Mouse (Mus musculus): Measurements from ENCODE around the gene Galnt10.

The Galnt10 gene

GRCm38 (mm10) chr11:57660156-57660555 lies 14.9 kb downstream of the Galnt10 start:
- no peak for DNase-seq

- peak in 1 of 2 experiments; percentile 56 for DNase-seq
Measured at GRCm38 (mm10) chr11:57660814-57661213, 15.6 kb downstream of the Galnt10 start.

- DNase-seq, result peak in 1 of 2 experiments; percentile 21
Measured at GRCm38 (mm10) chr11:57661492-57662229, 16.4 kb downstream of the Galnt10 start.

- no peak for DNase-seq
Measured at GRCm38 (mm10) chr11:57662231-57662630, 17.0 kb downstream of the Galnt10 start.

- DNase-seq, result no peak
Measured at GRCm38 (mm10) chr11:57663271-57663670, 18.0 kb downstream of the Galnt10 start.

GRCm38 (mm10) chr11:57664741-57665140 lies 19.5 kb downstream of the Galnt10 start:
- DNase-seq, result no peak

- no peak for DNase-seq
Measured at GRCm38 (mm10) chr11:57668271-57668670, 23.0 kb downstream of the Galnt10 start.

GRCm38 (mm10) chr11:57669522-57669921 lies 24.3 kb downstream of the Galnt10 start:
- DNase-seq, result no peak

- no peak for DNase-seq
Measured at GRCm38 (mm10) chr11:57671120-57671697, 26.0 kb downstream of the Galnt10 start.

GRCm38 (mm10) chr11:57671797-57672196 lies 26.6 kb downstream of the Galnt10 start:
- peak; percentile 47 to 58 for DNase-seq

GRCm38 (mm10) chr11:57672995-57673394 lies 27.8 kb downstream of the Galnt10 start:
- DNase-seq, result no peak

- peak; percentile 32 to 62 for DNase-seq
Measured at GRCm38 (mm10) chr11:57673977-57674687, 28.9 kb downstream of the Galnt10 start.

- no peak for DNase-seq
Measured at GRCm38 (mm10) chr11:57677261-57677660, 32.0 kb downstream of the Galnt10 start.

- no peak for DNase-seq
Measured at GRCm38 (mm10) chr11:57682589-57682988, 37.3 kb downstream of the Galnt10 start.

- no peak for DNase-seq
Measured at GRCm38 (mm10) chr11:57683125-57683524, 37.9 kb downstream of the Galnt10 start.

- DNase-seq, result no peak
Measured at GRCm38 (mm10) chr11:57683931-57684330, 38.7 kb downstream of the Galnt10 start.

GRCm38 (mm10) chr11:57684891-57685290 lies 39.6 kb downstream of the Galnt10 start:
- no peak for DNase-seq

GRCm38 (mm10) chr11:57685689-57686454 lies 40.6 kb downstream of the Galnt10 start:
- no peak for DNase-seq

GRCm38 (mm10) chr11:57686797-57687196 lies 41.6 kb downstream of the Galnt10 start:
- no peak for DNase-seq

- no peak for DNase-seq
Measured at GRCm38 (mm10) chr11:57687258-57687657, 42.0 kb downstream of the Galnt10 start.

GRCm38 (mm10) chr11:57688179-57688929 lies 43.1 kb downstream of the Galnt10 start:
- DNase-seq, result peak; percentile 24 to 56

- DNase-seq, result no peak
Measured at GRCm38 (mm10) chr11:57689811-57690210, 44.6 kb downstream of the Galnt10 start.

Data from kidney, postnatal 25 days (tissue).